Mouse (Mus musculus): ENCODE measurements around the gene Tfap4. TPM values are rescaled to one million over a fixed set of nuclear protein-coding genes. Genes with fewer than 3 reads are reported as not detected.

Gene Tfap4
- polyA plus RNA-seq, 1 experiment from 2014 or later, result 10.0 TPM

DNA sequence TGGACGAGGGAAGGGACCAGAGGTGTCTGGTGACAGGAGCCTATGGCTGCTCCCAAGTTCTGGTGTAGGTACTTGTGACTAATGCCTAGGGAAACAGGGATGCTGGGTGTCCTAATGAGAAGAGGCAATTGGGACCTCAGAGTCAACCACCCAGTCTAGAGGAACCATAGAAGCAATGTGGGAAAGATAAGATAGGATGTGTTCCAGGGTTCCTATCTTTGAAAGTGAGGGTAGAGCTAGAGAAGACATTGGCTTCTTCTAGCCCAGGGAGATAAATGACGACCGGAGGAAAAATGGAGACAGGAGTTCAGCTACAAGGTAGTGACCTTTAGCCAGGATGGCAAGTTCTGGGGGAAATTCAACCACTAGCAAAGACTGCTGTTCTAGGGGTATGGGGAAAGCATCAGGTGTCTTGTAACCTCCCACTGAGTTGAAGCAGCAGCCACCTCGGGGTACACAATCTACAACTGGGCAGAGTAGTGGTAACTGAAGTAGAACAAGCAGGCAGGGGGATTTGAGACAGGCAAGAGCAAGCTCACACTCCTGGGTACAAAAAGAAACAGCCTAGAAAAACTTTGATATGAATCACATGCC lies 38.5 kb downstream of the Tfap4 start:
- no peaks in the 10 kb centered on the region for H3K27me3 ChIP-seq
- no peak for ATAC-seq (ENCODE audit: low FRiP score)
- no peaks in the 10 kb centered on the region for H3K36me3 ChIP-seq
- H3K9ac ChIP-seq, result no peak overlapping the region
- H3K4me3 ChIP-seq, result no peak overlapping the region
- no peak overlapping the region for H3K4me2 ChIP-seq
- no peaks in the 10 kb centered on the region for H3K9me3 ChIP-seq
- peaks cover 17% of the 10 kb centered on the region for H3K4me1 ChIP-seq (replicated peaks)
- H3K27ac ChIP-seq, result no peak overlapping the region
- 80% methylated on average over 4 of the region's 4 CpGs for WGBS

DNA sequence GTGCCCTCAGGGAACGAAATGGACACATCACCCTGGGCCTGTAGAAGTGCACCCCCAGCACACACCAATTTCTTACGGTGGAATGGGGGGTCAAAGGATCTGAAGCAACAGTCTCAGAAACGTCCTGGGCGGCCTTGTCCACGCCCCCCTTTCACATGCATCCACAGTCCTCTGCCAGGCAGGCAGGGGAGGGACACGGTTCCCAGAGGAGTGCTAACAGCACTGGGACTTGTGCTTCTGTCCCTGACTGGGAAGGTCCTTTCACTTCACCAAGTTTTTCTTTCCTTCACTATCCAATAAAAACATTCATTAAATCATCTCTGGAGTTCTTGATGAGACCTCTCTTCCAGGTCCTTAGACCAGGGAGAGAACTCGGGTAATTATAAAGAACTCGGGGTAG lies 39.0 kb downstream of the Tfap4 start:
- Histone ChIP-seq H3K27me3 (no peaks in the 10 kb centered on the region), H3K4me1 (replicated peaks) (peaks cover 17% of the 10 kb centered on the region), H3K4me3 (no peak overlapping the region), H3K9ac (no peak overlapping the region), H3K27ac (no peak overlapping the region), H3K9me3 (no peaks in the 10 kb centered on the region), H3K4me2 (no peak overlapping the region), H3K36me3 (no peaks in the 10 kb centered on the region)
- ATAC-seq (ENCODE audit: low FRiP score), result no peak
- WGBS, result 73% methylated on average over 8 of the region's 8 CpGs

DNA sequence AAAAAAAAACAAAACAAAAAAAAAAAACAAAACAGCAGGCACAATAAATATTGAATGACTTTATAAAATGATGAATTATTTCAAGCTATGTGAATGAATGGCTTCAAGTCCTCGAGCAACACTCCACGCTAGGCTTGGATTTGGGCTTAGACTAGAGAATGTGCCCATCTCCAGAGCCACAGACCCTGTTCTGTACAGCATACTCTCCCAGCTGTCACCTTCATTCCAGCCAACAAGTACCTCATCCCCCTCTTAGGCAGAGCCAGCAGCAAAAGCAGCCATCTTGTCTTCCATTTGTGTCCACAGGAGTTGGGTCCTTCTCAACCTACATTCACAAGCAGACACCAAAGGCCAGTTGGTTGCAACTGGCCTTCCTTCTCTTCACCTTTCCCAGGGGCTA lies 39.8 kb downstream of the Tfap4 start:
- no peak overlapping the region for H3K9ac ChIP-seq
- ATAC-seq (ENCODE audit: low FRiP score), result no peak
- 82% methylated on average over 2 of the region's 2 CpGs for WGBS
- H3K27ac ChIP-seq, result no peak overlapping the region
- no peaks in the 10 kb centered on the region for H3K9me3 ChIP-seq
- H3K36me3 ChIP-seq, result no peaks in the 10 kb centered on the region
- peaks cover 17% of the 10 kb centered on the region for H3K4me1 ChIP-seq (replicated peaks)
- no peak overlapping the region for H3K4me2 ChIP-seq
- no peak overlapping the region for H3K4me3 ChIP-seq
- H3K27me3 ChIP-seq, result no peaks in the 10 kb centered on the region

DNA sequence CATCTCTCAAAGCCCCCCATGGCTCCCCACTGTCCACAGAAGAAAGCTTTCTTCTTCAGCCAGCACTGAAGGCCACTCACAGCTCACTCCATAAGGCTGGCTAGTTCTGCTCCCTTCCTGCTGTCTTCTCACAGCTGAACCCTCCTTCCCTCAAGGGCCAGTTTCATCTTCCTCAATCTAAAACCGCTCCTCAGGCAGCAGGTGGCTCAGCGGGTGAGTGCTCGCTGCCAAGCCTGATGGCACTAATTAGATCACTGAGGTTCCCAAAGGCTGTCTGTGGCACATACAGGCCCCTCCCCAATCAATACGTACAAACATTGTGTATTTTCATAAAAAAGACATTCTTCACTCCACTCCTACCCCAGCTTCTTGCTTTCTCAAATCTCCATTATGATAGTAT lies 40.5 kb downstream of the Tfap4 start:
- WGBS, result 46% methylated on average over 4 of the region's 4 CpGs
- Histone ChIP-seq H3K4me1 (replicated peaks) (peaks cover 17% of the 10 kb centered on the region), H3K4me2 (no peak overlapping the region), H3K27me3 (no peaks in the 10 kb centered on the region), H3K9me3 (no peaks in the 10 kb centered on the region), H3K36me3 (no peaks in the 10 kb centered on the region), H3K4me3 (no peak overlapping the region), H3K9ac (no peak overlapping the region), H3K27ac (no peak overlapping the region)
- ATAC-seq (ENCODE audit: low FRiP score), result no peak

DNA sequence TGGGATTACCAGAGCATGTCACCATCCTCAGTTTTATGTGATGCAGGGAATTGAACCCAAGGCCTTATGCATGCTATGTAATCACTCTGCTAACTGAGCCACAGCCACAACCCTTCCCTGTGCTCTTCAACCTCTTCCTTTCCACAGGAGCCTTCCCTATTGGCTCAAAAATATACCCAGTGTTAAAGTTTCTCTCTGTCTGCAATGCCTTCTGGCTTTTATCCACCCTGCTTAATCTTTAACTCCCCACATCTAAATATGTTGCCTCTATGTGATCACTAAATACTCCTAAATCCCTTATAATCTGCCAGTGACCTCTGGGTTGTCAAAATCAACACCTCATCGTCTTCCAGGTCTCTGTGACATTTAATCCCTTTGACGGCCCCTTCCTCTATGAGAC lies 41.7 kb downstream of the Tfap4 start:
- H3K9ac ChIP-seq, result no peak overlapping the region
- H3K36me3 ChIP-seq, result no peaks in the 10 kb centered on the region
- no peaks in the 10 kb centered on the region for H3K27me3 ChIP-seq
- ATAC-seq (ENCODE audit: low FRiP score), result no peak
- 88% methylated on average over 2 of the region's 2 CpGs for WGBS
- H3K4me2 ChIP-seq, result no peak overlapping the region
- H3K27ac ChIP-seq, result no peak overlapping the region
- H3K9me3 ChIP-seq, result no peaks in the 10 kb centered on the region
- H3K4me1 ChIP-seq (replicated peaks), result peaks cover 15% of the 10 kb centered on the region
- H3K4me3 ChIP-seq, result no peak overlapping the region

DNA sequence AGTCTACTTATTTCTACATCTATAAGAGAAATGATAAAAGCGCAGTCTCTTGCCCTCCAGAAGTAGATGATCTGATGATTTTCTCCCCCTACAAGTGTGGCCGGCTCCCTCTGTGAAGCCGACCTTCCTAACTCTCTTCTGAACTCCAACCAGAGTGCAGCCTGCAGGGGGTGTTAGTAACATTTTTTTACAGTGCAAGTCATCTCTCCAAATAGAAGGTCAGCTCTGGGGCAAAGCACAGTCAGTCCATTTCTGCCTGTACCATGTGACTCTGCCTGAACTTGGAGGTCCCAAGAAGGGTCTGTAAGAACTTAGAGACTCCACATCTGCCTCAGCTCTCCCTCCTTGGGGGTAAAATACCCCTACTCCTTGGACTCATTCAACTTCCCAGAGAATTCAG lies 45.3 kb downstream of the Tfap4 start:
- Histone ChIP-seq H3K9ac (no peak overlapping the region), H3K4me3 (no peak overlapping the region), H3K27ac (no peak overlapping the region), H3K36me3 (no peaks in the 10 kb centered on the region), H3K4me2 (no peak overlapping the region), H3K27me3 (no peaks in the 10 kb centered on the region), H3K9me3 (no peaks in the 10 kb centered on the region), H3K4me1 (replicated peaks) (peaks cover 7% of the 10 kb centered on the region)
- WGBS, result 83% methylated on average over 3 of the region's 3 CpGs
- ATAC-seq (ENCODE audit: low FRiP score), result no peak

DNA sequence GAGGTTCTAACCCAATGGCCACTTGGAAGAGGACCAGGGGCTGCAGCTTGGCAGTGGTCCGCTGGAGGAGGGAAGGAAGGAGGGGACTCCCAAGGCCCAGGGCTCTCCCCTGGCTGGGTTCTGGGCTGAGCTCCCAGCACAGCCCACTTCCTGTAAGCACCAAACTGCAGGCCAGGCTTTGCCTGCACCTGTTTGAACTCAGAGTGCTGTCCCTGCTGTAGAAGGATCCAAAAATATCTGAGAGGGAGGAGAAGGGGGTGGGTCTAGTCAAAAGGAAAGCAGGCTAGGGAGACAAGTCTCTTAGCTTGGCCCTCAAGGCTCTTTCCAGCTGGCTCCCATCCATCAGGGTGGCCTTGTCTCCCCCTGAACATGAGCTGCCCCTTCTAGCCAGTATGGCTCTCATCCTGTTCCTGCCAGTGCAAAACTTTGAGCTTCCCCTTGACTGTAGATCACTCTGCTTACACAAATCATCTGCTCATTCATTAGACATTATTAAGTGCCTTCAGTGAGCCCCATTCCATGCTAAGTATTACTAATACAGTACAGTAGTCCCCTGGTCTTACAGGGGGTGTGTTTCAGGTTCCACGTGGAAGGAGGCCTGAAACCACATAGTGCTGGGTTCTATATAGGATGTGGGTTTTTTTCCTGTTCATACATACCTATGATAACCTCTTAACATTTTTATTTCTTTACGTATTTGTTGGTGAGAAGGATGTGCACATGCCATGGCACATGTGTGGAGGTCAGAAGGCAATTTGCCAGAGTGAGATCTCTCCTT lies 46.8 kb downstream of the Tfap4 start:
- no peaks in the 10 kb centered on the region for H3K4me1 ChIP-seq (replicated peaks)
- H3K27ac ChIP-seq, result no peak overlapping the region
- no peaks in the 10 kb centered on the region for H3K27me3 ChIP-seq
- H3K4me3 ChIP-seq, result no peak overlapping the region
- ATAC-seq (ENCODE audit: low FRiP score), result no peak
- no peaks in the 10 kb centered on the region for H3K9me3 ChIP-seq
- 91% methylated on average over 3 of the region's 3 CpGs for WGBS
- no peak overlapping the region for H3K9ac ChIP-seq
- H3K36me3 ChIP-seq, result no peaks in the 10 kb centered on the region
- H3K4me2 ChIP-seq, result no peak overlapping the region

DNA sequence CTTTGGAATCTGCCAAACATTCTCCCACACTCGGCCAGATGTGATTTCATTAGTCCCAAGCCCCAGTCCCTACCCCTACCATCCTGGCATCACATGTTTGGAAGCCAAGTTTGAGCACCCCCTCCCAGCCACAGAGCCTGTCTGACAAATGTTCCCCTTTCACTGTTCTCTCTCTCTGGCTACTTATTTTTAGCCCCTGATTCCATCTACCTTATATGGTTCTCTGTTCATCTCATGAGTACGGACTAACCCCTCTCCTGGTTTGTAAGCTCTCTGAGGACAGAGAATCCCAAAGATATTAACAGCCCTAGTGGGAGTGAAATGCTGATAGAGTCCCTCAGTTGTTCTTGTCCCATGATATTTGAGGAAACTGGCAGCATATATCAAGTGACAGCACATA lies 48.3 kb downstream of the Tfap4 start:
- Histone ChIP-seq H3K9me3 (no peaks in the 10 kb centered on the region), H3K4me2 (no peak overlapping the region), H3K9ac (no peak overlapping the region), H3K36me3 (no peaks in the 10 kb centered on the region), H3K4me3 (no peak overlapping the region), H3K27me3 (no peaks in the 10 kb centered on the region), H3K4me1 (replicated peaks) (no peaks in the 10 kb centered on the region), H3K27ac (no peak overlapping the region)
- ATAC-seq (ENCODE audit: low FRiP score), result no peak
- 80% methylated on average over 2 of the region's 2 CpGs for WGBS

DNA sequence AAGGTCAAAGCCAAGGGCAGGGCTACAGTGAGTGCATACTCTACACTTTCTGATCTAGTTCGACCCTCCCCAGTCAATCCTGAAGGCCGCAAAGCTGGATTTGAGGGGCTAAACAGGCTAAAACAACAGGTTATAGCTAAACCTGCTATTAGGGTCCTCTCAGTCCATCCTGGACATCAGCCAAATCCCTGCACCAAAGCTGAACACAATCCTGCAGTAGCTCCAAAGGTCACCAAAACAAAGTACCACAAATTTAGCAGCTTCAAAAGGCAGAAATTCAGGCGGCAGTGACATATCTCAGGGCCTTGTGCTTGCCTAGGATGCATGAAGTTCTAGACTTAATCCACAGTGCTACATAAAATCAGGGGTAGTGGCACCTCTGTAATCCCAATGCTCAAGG lies 53.5 kb downstream of the Tfap4 start:
- 85% methylated on average over 3 of the region's 3 CpGs for WGBS
- Histone ChIP-seq H3K4me2 (no peak overlapping the region), H3K4me1 (replicated peaks) (no peaks in the 10 kb centered on the region), H3K27me3 (no peaks in the 10 kb centered on the region), H3K27ac (no peak overlapping the region), H3K36me3 (no peaks in the 10 kb centered on the region), H3K9ac (no peak overlapping the region), H3K9me3 (no peaks in the 10 kb centered on the region), H3K4me3 (no peak overlapping the region)
- ATAC-seq (ENCODE audit: low FRiP score), result no peak

DNA sequence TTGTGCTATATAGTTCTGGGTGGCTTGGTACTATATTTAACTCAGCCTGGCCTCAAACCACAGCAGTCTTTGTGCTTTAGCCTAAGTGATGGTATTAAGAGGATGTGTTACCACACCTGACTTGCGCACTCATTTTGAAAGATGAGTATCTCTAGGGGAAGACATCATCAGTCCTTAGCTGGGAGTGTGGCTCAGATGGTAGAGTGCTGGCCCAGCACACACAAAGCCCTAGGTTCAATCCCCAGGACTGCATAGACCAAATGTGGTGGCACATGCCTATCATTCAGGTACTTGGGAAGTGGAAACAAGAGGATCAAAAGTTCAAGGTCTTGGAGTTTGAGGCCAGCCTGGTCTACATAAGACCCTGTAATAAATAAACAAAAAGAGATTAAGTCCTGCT lies 56.2 kb downstream of the Tfap4 start:
- Histone ChIP-seq H3K9me3 (no peaks in the 10 kb centered on the region), H3K9ac (no peak overlapping the region), H3K4me1 (replicated peaks) (no peaks in the 10 kb centered on the region), H3K4me3 (no peak overlapping the region), H3K4me2 (no peak overlapping the region), H3K36me3 (no peaks in the 10 kb centered on the region), H3K27ac (no peak overlapping the region), H3K27me3 (no peaks in the 10 kb centered on the region)
- ATAC-seq (ENCODE audit: low FRiP score), result no peak
- 97% methylated on average over 1 of the region's 1 CpGs for WGBS

DNA sequence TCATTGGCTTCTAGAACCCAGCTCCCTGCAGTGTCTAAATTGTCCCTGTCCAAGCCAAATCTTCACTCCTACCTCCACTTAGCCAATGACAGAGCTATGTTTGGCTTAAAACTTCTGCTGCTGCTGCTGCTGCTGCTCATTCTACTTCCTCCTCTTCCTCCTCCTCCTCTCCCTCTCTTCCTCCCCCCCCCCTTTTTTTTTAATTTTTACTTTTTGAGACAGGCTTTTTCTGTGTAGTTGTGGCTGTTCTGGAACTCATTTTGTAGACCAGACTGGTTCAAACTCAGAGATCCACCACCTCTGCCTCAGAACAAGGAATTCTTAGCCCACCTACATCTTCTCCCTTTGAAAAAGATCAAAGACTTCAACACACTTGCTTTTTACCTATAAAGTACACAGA lies 57.1 kb downstream of the Tfap4 start:
- Histone ChIP-seq H3K27me3 (no peaks in the 10 kb centered on the region), H3K9me3 (no peaks in the 10 kb centered on the region), H3K4me3 (no peak overlapping the region), H3K4me1 (replicated peaks) (no peaks in the 10 kb centered on the region), H3K27ac (no peak overlapping the region), H3K4me2 (no peak overlapping the region), H3K9ac (no peak overlapping the region), H3K36me3 (no peaks in the 10 kb centered on the region)
- ATAC-seq (ENCODE audit: low FRiP score), result no peak

DNA sequence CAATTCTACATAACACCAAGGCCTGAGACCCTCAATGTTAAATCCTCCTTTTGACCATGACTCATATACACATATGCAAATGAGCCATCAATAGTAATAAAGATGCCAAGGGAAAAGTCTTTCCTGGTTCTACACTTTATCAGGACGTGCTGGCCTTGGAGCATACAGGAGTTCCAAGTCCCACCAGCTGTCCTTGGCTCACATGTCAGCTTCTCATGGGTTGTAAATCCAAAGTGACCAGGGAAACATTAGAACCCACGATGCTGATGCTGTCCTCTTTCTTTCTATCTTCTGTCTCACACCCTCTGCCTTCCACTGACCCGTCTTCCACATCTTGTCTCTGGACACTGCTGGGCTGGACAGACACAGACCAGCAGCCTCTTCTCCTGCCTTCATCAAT lies 58.0 kb downstream of the Tfap4 start:
- Histone ChIP-seq H3K4me3 (no peak overlapping the region), H3K27me3 (no peaks in the 10 kb centered on the region), H3K36me3 (no peaks in the 10 kb centered on the region), H3K4me1 (replicated peaks) (no peaks in the 10 kb centered on the region), H3K4me2 (no peak overlapping the region), H3K9ac (no peak overlapping the region), H3K9me3 (no peaks in the 10 kb centered on the region), H3K27ac (no peak overlapping the region)
- WGBS, result 87% methylated on average over 3 of the region's 3 CpGs
- ATAC-seq (ENCODE audit: low FRiP score), result no peak

DNA sequence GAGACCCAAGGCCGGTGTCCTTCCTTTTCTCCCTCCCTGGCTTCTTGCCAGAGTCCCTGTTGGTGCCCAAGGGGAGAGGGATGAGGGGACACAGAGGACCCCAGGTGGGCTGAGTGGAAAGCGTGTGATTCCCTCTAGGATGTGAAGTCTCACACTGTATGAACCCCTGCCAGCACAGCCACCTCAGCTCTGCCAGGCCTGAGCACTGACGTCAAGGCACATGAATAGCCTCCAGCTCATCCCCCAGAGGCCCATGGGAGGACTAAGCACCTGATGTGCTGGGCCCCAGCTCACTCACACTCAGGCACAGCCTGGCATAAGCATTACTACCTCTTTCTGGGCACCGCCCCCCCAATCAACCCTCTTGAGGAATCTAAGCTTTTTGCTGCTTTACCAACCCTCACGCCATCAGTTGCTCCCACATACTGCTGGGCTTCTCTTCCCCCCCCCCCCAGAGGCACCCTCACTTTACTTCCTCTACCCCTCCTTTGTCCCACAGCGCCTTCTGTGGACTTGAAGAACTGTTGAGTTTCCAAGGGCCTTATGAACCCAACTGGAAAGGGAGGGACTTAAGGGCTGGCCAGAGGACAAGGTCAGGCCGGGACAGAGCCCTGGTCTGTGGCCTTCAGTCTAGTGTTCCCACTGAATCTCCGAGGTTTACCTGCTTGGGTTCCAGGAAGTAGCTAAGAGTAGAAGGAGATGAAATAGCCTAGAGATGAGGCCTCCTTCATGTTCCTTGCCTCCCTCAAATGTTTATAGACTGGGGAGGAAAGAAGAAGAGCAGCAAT lies 58.9 kb downstream of the Tfap4 start:
- no peak for ATAC-seq (ENCODE audit: low FRiP score)
- Histone ChIP-seq H3K27ac (no peak overlapping the region), H3K9ac (no peak overlapping the region), H3K9me3 (no peaks in the 10 kb centered on the region), H3K36me3 (no peaks in the 10 kb centered on the region), H3K4me3 (no peak overlapping the region), H3K27me3 (no peaks in the 10 kb centered on the region), H3K4me1 (replicated peaks) (no peaks in the 10 kb centered on the region), H3K4me2 (no peak overlapping the region)
- 86% methylated on average over 8 of the region's 8 CpGs for WGBS

Data from hindbrain, embryonic 13.5 days (tissue).